Mouse (Mus musculus): Measurements from ENCODE around the gene Arf5. TPM values are rescaled to one million over a fixed set of nuclear protein-coding genes. Genes with fewer than 3 reads are reported as not detected.

The Arf5 gene
- polyA plus RNA-seq, 1 experiment from 2014 or later, result 373 TPM

GRCm38 (mm10) chr6:28430795-28431537 is 7.6 kb downstream of the Arf5 start:
- WGBS, result 74% methylated on average over 10 of the region's 10 CpGs
- Histone ChIP-seq H3K9ac (no peak overlapping the region), H3K36me3 (peaks cover 17% of the 10 kb centered on the region), H3K4me1 (no peaks in the 10 kb centered on the region), H3K4me3 (no peak overlapping the region), H3K27me3 (no peaks in the 10 kb centered on the region), H3K27ac (no peak overlapping the region), H3K4me2 (no peak overlapping the region), H3K9me3 (no peaks in the 10 kb centered on the region)
- 0 out of 2 replicates have a peak, but pooled peaks have one; percentile 11 for ATAC-seq (ENCODE audit: borderline replicate concordance, extremely low read depth, low FRiP score, low TSS enrichment)

GRCm38 (mm10) chr6:28431538-28431855 is 8.1 kb downstream of the Arf5 start:
- Histone ChIP-seq H3K27me3 (no peaks in the 10 kb centered on the region), H3K27ac (no peak overlapping the region), H3K9me3 (no peaks in the 10 kb centered on the region), H3K4me1 (no peaks in the 10 kb centered on the region), H3K36me3 (peaks cover 14% of the 10 kb centered on the region), H3K4me3 (no peak overlapping the region), H3K4me2 (no peak overlapping the region), H3K9ac (no peak overlapping the region)
- no peak for ATAC-seq (ENCODE audit: borderline replicate concordance, extremely low read depth, low FRiP score, low TSS enrichment)
- 59% methylated on average over 6 of the region's 6 CpGs for WGBS

GRCm38 (mm10) chr6:28447937-28448336 is 24.6 kb downstream of the Arf5 start:
- Histone ChIP-seq H3K27me3 (peaks cover 31% of the 10 kb centered on the region), H3K27ac (no peak overlapping the region), H3K9ac (no peak overlapping the region), H3K4me1 (no peaks in the 10 kb centered on the region), H3K9me3 (no peaks in the 10 kb centered on the region), H3K36me3 (no peaks in the 10 kb centered on the region), H3K4me3 (no peak overlapping the region), H3K4me2 (no peak overlapping the region)
- no peak for ATAC-seq (ENCODE audit: borderline replicate concordance, extremely low read depth, low FRiP score, low TSS enrichment)
- WGBS, result 78% methylated on average over 7 of the region's 7 CpGs

- 72% methylated on average over 2 of the region's 2 CpGs for WGBS
- H3K4me2 ChIP-seq, result no peak within 1 kb of the TSS
- H3K9ac ChIP-seq, result no peak within 1 kb of the TSS
- peaks cover 31% of the 10 kb centered on the region for H3K27me3 ChIP-seq
- no peak within 1 kb of the TSS for H3K27ac ChIP-seq
- no peak for ATAC-seq (ENCODE audit: borderline replicate concordance, extremely low read depth, low FRiP score, low TSS enrichment)
- no peaks in the 10 kb centered on the region for H3K36me3 ChIP-seq
- no peaks in the 10 kb centered on the region for H3K4me1 ChIP-seq
- no peak within 1 kb of the TSS for H3K4me3 ChIP-seq
- H3K9me3 ChIP-seq, result no peaks in the 10 kb centered on the region
These were observed 25.9 kb downstream of the Arf5 start, which contains the start of gene Pax4 for GRCm38 (mm10) chr6:28449253-28449652. Pax4 (minus strand) TSS chr6:28449353.

GRCm38 (mm10) chr6:28450481-28450880 is 27.1 kb downstream of the Arf5 start:
- no peak for ATAC-seq (ENCODE audit: borderline replicate concordance, extremely low read depth, low FRiP score, low TSS enrichment)
- Histone ChIP-seq H3K27me3 (peaks cover 31% of the 10 kb centered on the region), H3K4me2 (no peak overlapping the region), H3K9me3 (no peaks in the 10 kb centered on the region), H3K4me1 (no peaks in the 10 kb centered on the region), H3K9ac (no peak overlapping the region), H3K36me3 (no peaks in the 10 kb centered on the region), H3K27ac (no peak overlapping the region), H3K4me3 (no peak overlapping the region)
- 14% methylated on average over 5 of the region's 5 CpGs for WGBS

GRCm38 (mm10) chr6:28450977-28451376 is 27.6 kb downstream of the Arf5 start:
- H3K4me1 ChIP-seq, result no peaks in the 10 kb centered on the region
- H3K27me3 ChIP-seq, result peaks cover 31% of the 10 kb centered on the region
- H3K9ac ChIP-seq, result no peak overlapping the region
- H3K36me3 ChIP-seq, result no peaks in the 10 kb centered on the region
- ATAC-seq (ENCODE audit: borderline replicate concordance, extremely low read depth, low FRiP score, low TSS enrichment), result no peak
- no peak overlapping the region for H3K27ac ChIP-seq
- no peaks in the 10 kb centered on the region for H3K9me3 ChIP-seq
- no peak overlapping the region for H3K4me2 ChIP-seq
- under 1% methylated on average over 11 of the region's 12 CpGs for WGBS
- H3K4me3 ChIP-seq, result no peak overlapping the region

- Histone ChIP-seq H3K4me2 (no peak overlapping the region), H3K4me3 (no peak overlapping the region), H3K9ac (no peak overlapping the region), H3K36me3 (no peaks in the 10 kb centered on the region), H3K27ac (no peak overlapping the region), H3K27me3 (no peaks in the 10 kb centered on the region), H3K4me1 (no peaks in the 10 kb centered on the region), H3K9me3 (no peaks in the 10 kb centered on the region)
- ATAC-seq (ENCODE audit: borderline replicate concordance, extremely low read depth, low FRiP score, low TSS enrichment), result no peak
These were observed 35.9 kb downstream of the Arf5 start for GRCm38 (mm10) chr6:28459221-28459668.

GRCm38 (mm10) chr6:28460534-28460933 is 37.2 kb downstream of the Arf5 start:
- H3K4me1 ChIP-seq, result no peaks in the 10 kb centered on the region
- no peak overlapping the region for H3K9ac ChIP-seq
- no peak overlapping the region for H3K27ac ChIP-seq
- no peaks in the 10 kb centered on the region for H3K9me3 ChIP-seq
- no peaks in the 10 kb centered on the region for H3K36me3 ChIP-seq
- no peaks in the 10 kb centered on the region for H3K27me3 ChIP-seq
- WGBS, result 5% methylated on average over 5 of the region's 5 CpGs
- H3K4me3 ChIP-seq, result no peak overlapping the region
- H3K4me2 ChIP-seq, result no peak overlapping the region
- no peak for ATAC-seq (ENCODE audit: borderline replicate concordance, extremely low read depth, low FRiP score, low TSS enrichment)

GRCm38 (mm10) chr6:28464630-28465029 is 41.3 kb downstream of the Arf5 start:
- ATAC-seq (ENCODE audit: borderline replicate concordance, extremely low read depth, low FRiP score, low TSS enrichment), result no peak
- Histone ChIP-seq H3K27ac (no peak overlapping the region), H3K4me1 (no peaks in the 10 kb centered on the region), H3K9me3 (no peaks in the 10 kb centered on the region), H3K36me3 (no peaks in the 10 kb centered on the region), H3K4me2 (no peak overlapping the region), H3K4me3 (no peak overlapping the region), H3K27me3 (no peaks in the 10 kb centered on the region), H3K9ac (no peak overlapping the region)
- 25% methylated on average over 6 of the region's 6 CpGs for WGBS

GRCm38 (mm10) chr6:28470017-28470602 is 46.8 kb downstream of the Arf5 start:
- no peak for ATAC-seq (ENCODE audit: borderline replicate concordance, extremely low read depth, low FRiP score, low TSS enrichment)
- no peak overlapping the region for H3K27ac ChIP-seq
- H3K9me3 ChIP-seq, result no peaks in the 10 kb centered on the region
- H3K4me2 ChIP-seq, result no peak overlapping the region
- H3K27me3 ChIP-seq, result no peaks in the 10 kb centered on the region
- WGBS, result 49% methylated on average over 4 of the region's 4 CpGs
- H3K9ac ChIP-seq, result no peak overlapping the region
- H3K4me3 ChIP-seq, result no peak overlapping the region
- no peaks in the 10 kb centered on the region for H3K36me3 ChIP-seq
- H3K4me1 ChIP-seq, result no peaks in the 10 kb centered on the region

- no peak for ATAC-seq (ENCODE audit: borderline replicate concordance, extremely low read depth, low FRiP score, low TSS enrichment)
- Histone ChIP-seq H3K27me3 (no peaks in the 10 kb centered on the region), H3K9ac (no peak overlapping the region), H3K4me2 (no peak overlapping the region), H3K27ac (no peak overlapping the region), H3K36me3 (no peaks in the 10 kb centered on the region), H3K4me1 (no peaks in the 10 kb centered on the region), H3K4me3 (no peak overlapping the region), H3K9me3 (no peaks in the 10 kb centered on the region)
- WGBS, result 71% methylated on average over 5 of the region's 5 CpGs
These were observed 47.3 kb downstream of the Arf5 start for GRCm38 (mm10) chr6:28470621-28471020.

GRCm38 (mm10) chr6:28471284-28472035 is 48.1 kb downstream of the Arf5 start:
- Histone ChIP-seq H3K4me2 (no peak overlapping the region), H3K9me3 (no peaks in the 10 kb centered on the region), H3K27ac (no peak overlapping the region), H3K9ac (no peak overlapping the region), H3K4me1 (no peaks in the 10 kb centered on the region), H3K4me3 (no peak overlapping the region), H3K27me3 (no peaks in the 10 kb centered on the region), H3K36me3 (no peaks in the 10 kb centered on the region)
- 83% methylated on average over 9 of the region's 9 CpGs for WGBS
- no peak for ATAC-seq (ENCODE audit: borderline replicate concordance, extremely low read depth, low FRiP score, low TSS enrichment)
